ENCODE assay signal across 14 mouse cellular contexts in the genomic region with DNA sequence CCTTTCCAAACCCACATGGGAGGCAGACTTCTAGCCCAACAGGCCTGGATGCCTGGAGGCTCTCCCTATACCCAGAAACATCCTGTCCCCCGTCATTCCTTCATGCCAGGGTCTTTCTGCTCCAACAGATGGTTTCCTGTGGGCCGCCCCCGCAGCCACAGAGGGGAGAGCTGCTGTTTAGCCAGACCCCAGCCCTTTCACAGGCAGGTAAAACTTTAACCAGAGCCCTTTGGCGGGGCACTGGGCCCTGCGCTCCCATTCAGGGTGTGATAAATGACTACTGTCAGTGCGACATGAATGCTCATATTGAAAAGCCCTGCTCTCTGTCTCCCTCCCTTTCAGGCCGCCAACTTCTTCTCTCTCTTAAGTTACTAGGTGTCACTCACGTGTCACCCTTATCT.
DNase-seq lines count a peak whose midpoint lies in the region; ATAC-seq and TF ChIP-seq lines count a peak whose summit lies in the region.
"Had no signal": no experiment of that assay in that cellular context is flagged by ENCODE, and none has a peak within 500 bp of the region (broad histone marks: within the 10 kb centered on the region; RNA-seq: fewer than 3 reads in every experiment).

No protein-coding gene starts in this region.

- H3K4me1 ChIP-seq in kidney, embryonic 14.5 days (ENCODE audit: control insufficient read depth, insufficient read depth, low read length): peaks cover 11% of the 10 kb centered on the region; the same call in 1 of the 2 replicates
- H3K4me1 ChIP-seq in E14TG2a.4 (replicated peaks; ENCODE audit: low read depth, low read length): peaks cover 10% of the 10 kb centered on the region
- no peaks in the 10 kb centered on the region; the same call in 1 of the 2 replicates for H3K4me1 ChIP-seq in intestine, embryonic 16.5 days (ENCODE audit: control insufficient read depth, insufficient read depth, low read length)

- no peak overlapping the region for H3K9ac ChIP-seq in kidney, embryonic 14.5 days (ENCODE audit: low read depth, low read length)
- H3K9ac ChIP-seq in intestine, embryonic 16.5 days (ENCODE audit: low read depth, low read length): no peak overlapping the region
- H3K9ac ChIP-seq: lung, embryonic 15.5 days had no signal

- no peak overlapping the region for H3K4me2 ChIP-seq in kidney, embryonic 14.5 days (replicated peaks; ENCODE audit: low read depth, low read length)
- H3K4me2 ChIP-seq in intestine, embryonic 16.5 days (ENCODE audit: low read depth, low read length): no peak overlapping the region
- H3K4me2 ChIP-seq: lung, embryonic 15.5 days had no signal

- 12% methylated on average over 8 of the region's 8 CpGs for WGBS in kidney, embryonic 14.5 days
- WGBS in intestine, embryonic 16.5 days: 22% methylated on average over 8 of the region's 8 CpGs

- H3K27me3 ChIP-seq in kidney, embryonic 14.5 days (ENCODE audit: control insufficient read depth, insufficient read depth, low read length): no peaks in the 10 kb centered on the region
- peaks cover 28% of the 10 kb centered on the region for H3K27me3 ChIP-seq in E14TG2a.4 (ENCODE audit: insufficient read depth, low read length)
- no peaks in the 10 kb centered on the region for H3K27me3 ChIP-seq in intestine, embryonic 16.5 days (replicated peaks; ENCODE audit: control insufficient read depth, insufficient read depth, low read length)
- H3K27me3 ChIP-seq: lung, embryonic 15.5 days had no signal

- peak; percentile 73 for DNase-seq in heart, adult 11 months
- DNase-seq in heart, postnatal 14 days: no peak
- DNase-seq in kidney, postnatal 14 days: no peak
- no peak for DNase-seq in testis, postnatal 10 days (ENCODE audit: low spot score)
- DNase-seq in gastrocnemius, postnatal 25 days: no peak
- DNase-seq: adrenal gland, adult 2 months; cerebellum, adult 8-10 months; right cerebral cortex, postnatal 14 days had no signal

- ATAC-seq in kidney, embryonic 14.5 days (ENCODE audit: low FRiP score, low TSS enrichment): peak; percentile 76; the same call in 1 of the 2 replicates
- peak; percentile 7; the same call in 1 of the 2 replicates for ATAC-seq in intestine, embryonic 16.5 days
- ATAC-seq: midbrain, embryonic 16.5 days had no signal

- no peaks in the 10 kb centered on the region for H3K36me3 ChIP-seq in kidney, embryonic 14.5 days (ENCODE audit: control insufficient read depth, insufficient read depth, low read length)
- H3K36me3 ChIP-seq in E14TG2a.4 (ENCODE audit: insufficient read depth, low read length): no peaks in the 10 kb centered on the region
- no peaks in the 10 kb centered on the region for H3K36me3 ChIP-seq in intestine, embryonic 16.5 days (ENCODE audit: control insufficient read depth, insufficient read depth, low read length)
- H3K36me3 ChIP-seq: forebrain, embryonic 10.5 days; lung, embryonic 15.5 days had no signal

- no peak overlapping the region for H3K4me3 ChIP-seq in kidney, embryonic 14.5 days (ENCODE audit: low read length)
- H3K4me3 ChIP-seq in E14TG2a.4 (replicated peaks; ENCODE audit: low read length): peak overlapping the region; percentile 41
- no peak overlapping the region for H3K4me3 ChIP-seq in intestine, embryonic 16.5 days (ENCODE audit: low read length)
- H3K4me3 ChIP-seq: forebrain, embryonic 10.5 days; lung, embryonic 15.5 days had no signal

- H3K27ac ChIP-seq in kidney, embryonic 14.5 days (ENCODE audit: low read depth, low read length): no peak overlapping the region
- no peak overlapping the region for H3K27ac ChIP-seq in intestine, embryonic 16.5 days (ENCODE audit: low read length)
- H3K27ac ChIP-seq: forebrain, embryonic 10.5 days; lung, embryonic 15.5 days had no signal

- no peak for TF ChIP-seq CTCF in E14TG2a.4 (conservative IDR thresholded peaks at IDR 0.05; ENCODE audit: low read length)

- intact Hi-C loops in heart, postnatal 14 days (cut with DNase I): no loop called here

- H3K9me3 ChIP-seq in kidney, embryonic 14.5 days (ENCODE audit: control insufficient read depth, low read length): no peaks in the 10 kb centered on the region
- no peaks in the 10 kb centered on the region for H3K9me3 ChIP-seq in E14TG2a.4 (ENCODE audit: low read length)
- H3K9me3 ChIP-seq in intestine, embryonic 16.5 days (ENCODE audit: control insufficient read depth, low read length): no peaks in the 10 kb centered on the region
- H3K9me3 ChIP-seq: forebrain, embryonic 10.5 days; lung, embryonic 15.5 days had no signal
